Mouse (Mus musculus) B cell, adult (primary cell): Measurements from ENCODE around the gene Usp6nl. TPM values are rescaled to one million over a fixed set of nuclear protein-coding genes. Genes with fewer than 3 reads are reported as not detected.

ENCODE experiments used
- total RNA-seq: library from RNA; stranded (reverse); gene quantifications from 4 replicates; pipeline ENCODE4 v1.2.4, GENCODE M21; 2023; ENCODE audit not compliant: inconsistent age

The Usp6nl gene
- total RNA-seq: 61.2 to 66.7 TPM (median 64.2 TPM) in 4 replicates

GRCm38 (mm10) chr2:6322376-6322901 lies at the start of gene Usp6nl:
Usp6nl (plus strand) TSS chr2:6322667.

Other genes starting within 250 kb of the Usp6nl start
- gene Proser2, start 192.5 kb upstream of the Usp6nl start, total RNA-seq: not detected in 4 replicates
- gene Echdc3, start 109.6 kb upstream of the Usp6nl start, total RNA-seq: 0.81 to 1.9 TPM (median 1.3 TPM) in 4 replicates